Mouse (Mus musculus) regulatory T cell (primary cell): ENCODE data around the gene Itgb1bp1.

Source experiments
- in situ Hi-C: fragments of 300-600 bp; cut with MboI, MseI; formaldehyde crosslinking; loops from one replicate; pipeline ENCODE4 v1.15.1; 2025; ENCODE audit warnings: high pct_unique_total_duplicates

Itgb1bp1 gene

DNA sequence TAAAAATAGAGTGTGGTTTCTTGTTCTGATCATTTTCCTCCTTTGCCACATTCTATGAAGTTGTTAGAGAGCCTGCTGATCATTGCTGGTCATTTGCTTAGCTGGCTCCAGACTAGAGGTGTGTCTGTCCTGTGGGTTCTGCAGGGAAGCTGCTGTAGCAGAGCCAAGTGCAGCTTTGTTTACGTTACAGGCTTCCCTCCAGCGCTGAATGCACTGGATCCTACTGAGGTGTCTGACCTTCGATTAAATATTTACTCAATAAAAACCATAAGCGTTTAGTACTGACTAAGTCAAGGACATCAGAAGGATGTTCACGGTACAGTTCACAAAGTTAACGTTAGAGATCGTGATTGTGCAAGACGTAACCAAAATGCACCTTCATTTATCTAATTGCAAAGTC, 15.8 kb upstream of the Itgb1bp1 start:
- in situ Hi-C loops = no loop called here

DNA sequence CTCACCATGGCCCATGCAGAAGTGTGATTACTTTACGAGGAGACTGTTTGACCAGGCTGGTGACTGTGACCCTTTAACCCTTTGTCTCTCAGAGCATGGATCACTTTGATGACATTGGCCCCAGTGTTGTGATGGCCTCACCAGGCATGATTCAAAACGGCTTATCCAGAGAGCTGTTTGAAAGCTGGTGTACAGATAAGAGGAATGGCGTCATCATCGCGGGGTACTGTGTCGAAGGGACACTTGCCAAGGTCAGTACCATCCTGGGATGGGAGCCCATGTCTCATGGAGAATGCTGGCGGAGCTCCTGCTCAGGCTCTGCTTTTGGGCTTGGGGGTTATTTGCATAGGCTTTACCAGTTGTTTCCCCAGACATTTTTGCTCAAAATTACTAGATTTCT, 15.2 kb upstream of the Itgb1bp1 start:
- in situ Hi-C loops = no loop called here

GRCm38 (mm10) chr12:21298856-21299255, 12.8 kb upstream of the Itgb1bp1 start:
- in situ Hi-C loops = no loop called here

DNA sequence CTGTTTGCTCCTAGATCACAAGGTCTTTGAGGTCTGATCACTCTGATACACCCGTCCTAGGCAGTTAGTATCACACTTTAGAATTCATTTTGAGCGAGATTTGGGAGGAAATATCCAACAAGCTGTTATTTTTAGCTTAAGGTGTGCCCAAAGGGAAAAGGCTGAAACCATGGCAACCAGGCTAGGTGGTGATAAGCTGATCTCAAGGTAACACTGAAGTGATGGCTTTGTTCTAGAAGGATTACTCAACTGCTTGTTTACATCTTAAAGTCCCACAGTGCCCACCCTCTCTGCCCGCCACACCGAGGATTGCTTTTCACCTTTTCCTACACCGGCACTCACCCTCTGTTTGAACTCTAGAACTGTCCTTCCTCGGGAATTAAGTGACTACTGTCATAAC, 3.6 kb upstream of the Itgb1bp1 start:
- in situ Hi-C loops = loop anchor here (5.0 kb wide), 2 partner anchors 38 to 83 kb away; partner anchors contain the start of gene Adam17

GRCm38 (mm10) chr12:21288716-21289395, 2.8 kb upstream of the Itgb1bp1 start:
- in situ Hi-C loops = loop anchor here (5.0 kb wide), 1 partner anchor 83 kb away; the partner anchor contains the start of gene Adam17

GRCm38 (mm10) chr12:21286712-21287650, 897 bp upstream of the Itgb1bp1 start:
- in situ Hi-C loops = loop anchor here (5.0 kb wide), 1 partner anchor 85 kb away; the partner anchor contains the start of gene Adam17

GRCm38 (mm10) chr12:21285508-21286242, 409 bp downstream of the Itgb1bp1 start:
- in situ Hi-C loops = loop anchor here (5.0 kb wide), 1 partner anchor 87 kb away; the partner anchor contains the start of gene Adam17

- in situ Hi-C loops = loop anchor here (5.0 kb wide), 1 partner anchor 87 kb away; the partner anchor contains the start of gene Adam17
Observed at GRCm38 (mm10) chr12:21284761-21285441, 1.2 kb downstream of the Itgb1bp1 start, which contains the start of gene Cpsf3. Gene Cpsf3 (plus strand): TSS chr12:21285391.

GRCm38 (mm10) chr12:21277352-21277864, 8.7 kb downstream of the Itgb1bp1 start:
- in situ Hi-C loops = loop anchor here (10.0 kb wide), 1 partner anchor 353 kb away; no protein-coding TSS in a partner anchor

GRCm38 (mm10) chr12:21274446-21274845, 11.6 kb downstream of the Itgb1bp1 start:
- in situ Hi-C loops = loop anchor here (10.0 kb wide), 1 partner anchor 350 kb away; no protein-coding TSS in a partner anchor

GRCm38 (mm10) chr12:21268083-21268616, 17.9 kb downstream of the Itgb1bp1 start:
- in situ Hi-C loops = loop anchor here (5.0 kb wide), 1 partner anchor 176 kb away; no protein-coding TSS in a partner anchor

DNA sequence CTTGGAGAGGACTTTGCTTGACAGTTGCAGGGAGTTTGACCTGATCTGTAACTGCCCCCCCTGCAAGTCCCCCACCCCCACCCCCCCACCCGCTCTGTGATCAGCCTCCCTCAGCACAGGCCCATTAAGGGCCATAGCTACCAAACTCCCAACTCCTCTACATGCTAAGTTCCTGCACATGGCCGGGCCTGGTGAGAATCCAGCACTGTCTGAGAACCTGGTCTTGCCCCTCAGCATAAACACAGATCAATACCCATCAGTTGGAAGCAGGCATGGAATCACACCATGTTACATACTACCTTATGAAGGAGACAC, 19.3 kb downstream of the Itgb1bp1 start:
- in situ Hi-C loops = loop anchor here (5.0 kb wide), 1 partner anchor 174 kb away; no protein-coding TSS in a partner anchor

- in situ Hi-C loops = loop anchor here (5.0 kb wide), 1 partner anchor 174 kb away; no protein-coding TSS in a partner anchor
Observed at GRCm38 (mm10) chr12:21265946-21266783, 19.9 kb downstream of the Itgb1bp1 start.

- in situ Hi-C loops = loop anchor here (5.0 kb wide), 1 partner anchor 173 kb away; no protein-coding TSS in a partner anchor
Observed at GRCm38 (mm10) chr12:21265501-21265900, 20.6 kb downstream of the Itgb1bp1 start.

DNA sequence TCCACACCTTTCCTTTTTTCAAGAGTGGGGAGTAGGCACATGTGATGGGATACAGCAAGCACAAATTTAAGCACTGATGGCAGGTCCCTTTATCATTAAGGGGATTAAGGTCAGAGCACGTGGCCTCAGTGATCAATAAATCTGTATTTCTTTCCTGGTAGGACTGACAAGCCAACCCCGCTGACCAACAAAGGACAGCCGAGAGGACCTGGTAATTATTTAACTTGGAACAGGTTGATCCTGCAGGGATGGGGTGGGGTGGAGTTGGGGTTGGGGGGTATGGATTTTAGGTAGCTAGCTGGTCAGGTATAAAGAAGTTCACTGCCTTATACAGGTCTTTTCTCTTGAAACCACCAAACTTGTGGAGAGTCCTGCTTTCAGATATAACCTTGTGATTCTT, 21.1 kb downstream of the Itgb1bp1 start:
- in situ Hi-C loops = loop anchor here (5.0 kb wide), 1 partner anchor 173 kb away; no protein-coding TSS in a partner anchor

- in situ Hi-C loops = no loop called here
Observed at GRCm38 (mm10) chr12:21264241-21264640, 21.8 kb downstream of the Itgb1bp1 start.

- in situ Hi-C loops = no loop called here
Observed at GRCm38 (mm10) chr12:21263256-21263655, 22.8 kb downstream of the Itgb1bp1 start.

DNA sequence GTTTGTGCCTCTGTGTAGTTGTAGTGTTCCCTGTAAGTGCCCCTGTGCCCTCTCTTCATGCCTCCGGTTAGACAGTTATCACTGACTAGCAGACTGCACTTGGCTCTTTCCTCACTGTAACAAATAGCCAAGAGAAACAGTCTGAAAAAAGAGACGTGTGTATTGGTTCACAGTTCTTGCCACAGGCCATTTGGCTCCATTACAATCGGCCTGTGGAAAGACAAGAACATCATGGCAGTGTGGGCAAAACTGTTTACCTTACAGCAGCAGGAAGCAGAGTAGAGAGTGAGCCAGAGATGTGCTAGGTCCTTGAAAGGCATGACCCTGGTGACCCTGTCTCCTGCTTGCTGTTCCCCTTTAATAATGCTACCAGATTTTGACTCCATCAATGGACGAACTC, 24.6 kb downstream of the Itgb1bp1 start:
- in situ Hi-C loops = no loop called here
